Mouse (Mus musculus): ENCODE results near the gene Med13l. TPM values are rescaled to one million over a fixed set of nuclear protein-coding genes. Genes with fewer than 3 reads are reported as not detected.

The Med13l gene
- polyA plus RNA-seq, 1 experiment from 2014 or later, result 11.5 TPM

- no peaks in the 10 kb centered on the region for H3K27me3 ChIP-seq (replicated peaks)
- H3K9me3 ChIP-seq (replicated peaks), result no peaks in the 10 kb centered on the region
- H3K9ac ChIP-seq (replicated peaks), result no peak overlapping the region
- 88% methylated on average over 6 of the region's 6 CpGs for WGBS
- no peaks in the 10 kb centered on the region for H3K36me3 ChIP-seq
- H3K4me3 ChIP-seq (replicated peaks), result no peak overlapping the region
- no peak for ATAC-seq (ENCODE audit: low FRiP score)
- H3K27ac ChIP-seq (replicated peaks), result no peak overlapping the region
- no peaks in the 10 kb centered on the region; the same call in 1 of the 2 replicates for H3K4me1 ChIP-seq
- no peak overlapping the region for H3K4me2 ChIP-seq
Measured at GRCm38 (mm10) chr5:118525634-118526033, 34.8 kb upstream of the Med13l start.

- no peak for ATAC-seq (ENCODE audit: low FRiP score)
- Histone ChIP-seq H3K36me3 (no peaks in the 10 kb centered on the region), H3K4me2 (no peak overlapping the region), H3K4me1 (no peaks in the 10 kb centered on the region; the same call in 1 of the 2 replicates), H3K9me3 (replicated peaks) (no peaks in the 10 kb centered on the region), H3K27me3 (replicated peaks) (no peaks in the 10 kb centered on the region), H3K9ac (replicated peaks) (no peak overlapping the region), H3K4me3 (replicated peaks) (no peak overlapping the region), H3K27ac (replicated peaks) (no peak overlapping the region)
- WGBS, result 85% methylated on average over 13 of the region's 13 CpGs
Measured at GRCm38 (mm10) chr5:118526504-118526903, 34.0 kb upstream of the Med13l start.

GRCm38 (mm10) chr5:118529241-118529640 lies 31.2 kb upstream of the Med13l start:
- 13% methylated on average over 7 of the region's 7 CpGs for WGBS
- Histone ChIP-seq H3K4me3 (replicated peaks) (no peak overlapping the region), H3K9me3 (replicated peaks) (no peaks in the 10 kb centered on the region), H3K4me2 (no peak overlapping the region), H3K9ac (replicated peaks) (no peak overlapping the region), H3K27ac (replicated peaks) (no peak overlapping the region), H3K36me3 (no peaks in the 10 kb centered on the region), H3K4me1 (peaks cover 7% of the 10 kb centered on the region), H3K27me3 (replicated peaks) (no peaks in the 10 kb centered on the region)
- ATAC-seq (ENCODE audit: low FRiP score), result no peak

GRCm38 (mm10) chr5:118532125-118532524 lies 28.4 kb upstream of the Med13l start:
- H3K4me2 ChIP-seq, result peak overlapping the region; percentile 13; the same call in 1 of the 2 replicates
- WGBS, result 4% methylated on average over 13 of the region's 13 CpGs
- no peak overlapping the region for H3K9ac ChIP-seq (replicated peaks)
- no peaks in the 10 kb centered on the region for H3K27me3 ChIP-seq (replicated peaks)
- H3K36me3 ChIP-seq, result no peaks in the 10 kb centered on the region
- no peak overlapping the region for H3K4me3 ChIP-seq (replicated peaks)
- H3K4me1 ChIP-seq, result peaks cover 11% of the 10 kb centered on the region
- no peak for ATAC-seq (ENCODE audit: low FRiP score)
- no peaks in the 10 kb centered on the region for H3K9me3 ChIP-seq (replicated peaks)
- no peak overlapping the region for H3K27ac ChIP-seq (replicated peaks)

GRCm38 (mm10) chr5:118532659-118533058 lies 27.8 kb upstream of the Med13l start:
- Histone ChIP-seq H3K27me3 (replicated peaks) (no peaks in the 10 kb centered on the region), H3K36me3 (no peaks in the 10 kb centered on the region), H3K4me2 (no peak overlapping the region), H3K27ac (replicated peaks) (no peak overlapping the region), H3K4me3 (replicated peaks) (no peak overlapping the region), H3K9ac (replicated peaks) (no peak overlapping the region), H3K4me1 (peaks cover 11% of the 10 kb centered on the region), H3K9me3 (replicated peaks) (no peaks in the 10 kb centered on the region)
- ATAC-seq (ENCODE audit: low FRiP score), result no peak
- 39% methylated on average over 13 of the region's 15 CpGs for WGBS

GRCm38 (mm10) chr5:118534407-118534921 lies 26.0 kb upstream of the Med13l start:
- no peaks in the 10 kb centered on the region for H3K27me3 ChIP-seq (replicated peaks)
- no peak for ATAC-seq (ENCODE audit: low FRiP score)
- no peak overlapping the region for H3K4me2 ChIP-seq
- 77% methylated on average over 9 of the region's 9 CpGs for WGBS
- H3K4me3 ChIP-seq (replicated peaks), result no peak overlapping the region
- no peak overlapping the region for H3K9ac ChIP-seq (replicated peaks)
- peaks cover 11% of the 10 kb centered on the region for H3K4me1 ChIP-seq
- no peak overlapping the region for H3K27ac ChIP-seq (replicated peaks)
- no peaks in the 10 kb centered on the region for H3K9me3 ChIP-seq (replicated peaks)
- H3K36me3 ChIP-seq, result no peaks in the 10 kb centered on the region

GRCm38 (mm10) chr5:118535130-118535529 lies 25.3 kb upstream of the Med13l start:
- 49% methylated on average over 8 of the region's 8 CpGs for WGBS
- ATAC-seq (ENCODE audit: low FRiP score), result no peak

GRCm38 (mm10) chr5:118538487-118538886 lies 22.0 kb upstream of the Med13l start:
- ATAC-seq (ENCODE audit: low FRiP score), result no peak
- H3K4me2 ChIP-seq, result no peak overlapping the region
- no peaks in the 10 kb centered on the region for H3K27me3 ChIP-seq (replicated peaks)
- H3K9ac ChIP-seq (replicated peaks), result no peak overlapping the region
- H3K4me3 ChIP-seq (replicated peaks), result no peak overlapping the region
- no peaks in the 10 kb centered on the region for H3K9me3 ChIP-seq (replicated peaks)
- 0 out of 2 replicates have a peak, but pooled peaks cover 4% of the 10 kb centered on the region for H3K4me1 ChIP-seq
- WGBS, result 39% methylated on average over 5 of the region's 5 CpGs
- H3K27ac ChIP-seq (replicated peaks), result no peak overlapping the region
- H3K36me3 ChIP-seq, result no peaks in the 10 kb centered on the region

More at GRCm38 (mm10) chr5:118535130-118535529, 25.3 kb upstream of the Med13l start:
- no peak overlapping the region for H3K27ac ChIP-seq (replicated peaks)
- no peak overlapping the region for H3K4me3 ChIP-seq (replicated peaks)
- peaks cover 11% of the 10 kb centered on the region for H3K4me1 ChIP-seq
- no peak overlapping the region for H3K9ac ChIP-seq (replicated peaks)
- no peak overlapping the region for H3K4me2 ChIP-seq
- no peaks in the 10 kb centered on the region for H3K27me3 ChIP-seq (replicated peaks)
- H3K36me3 ChIP-seq, result no peaks in the 10 kb centered on the region
- H3K9me3 ChIP-seq (replicated peaks), result no peaks in the 10 kb centered on the region

GRCm38 (mm10) chr5:118543816-118544215 lies 16.7 kb upstream of the Med13l start:
- Histone ChIP-seq H3K27ac (replicated peaks) (no peak overlapping the region), H3K4me3 (replicated peaks) (no peak overlapping the region), H3K9me3 (replicated peaks) (no peaks in the 10 kb centered on the region), H3K9ac (replicated peaks) (no peak overlapping the region), H3K4me2 (no peak overlapping the region), H3K27me3 (replicated peaks) (no peaks in the 10 kb centered on the region), H3K36me3 (no peaks in the 10 kb centered on the region), H3K4me1 (no peaks in the 10 kb centered on the region)
- 94% methylated on average over 2 of the region's 2 CpGs for WGBS
- ATAC-seq (ENCODE audit: low FRiP score), result no peak

- Histone ChIP-seq H3K27me3 (replicated peaks) (no peaks in the 10 kb centered on the region), H3K4me2 (no peak overlapping the region)
- WGBS, result 77% methylated on average over 5 of the region's 5 CpGs
Measured at GRCm38 (mm10) chr5:118550493-118550892, 10.0 kb upstream of the Med13l start.

GRCm38 (mm10) chr5:118553290-118553689 lies 7.2 kb upstream of the Med13l start:
- ATAC-seq (ENCODE audit: low FRiP score), result no peak
- H3K27ac ChIP-seq (replicated peaks), result no peak overlapping the region
- no peaks in the 10 kb centered on the region for H3K4me1 ChIP-seq

More at GRCm38 (mm10) chr5:118550493-118550892, 10.0 kb upstream of the Med13l start:
- no peaks in the 10 kb centered on the region for H3K4me1 ChIP-seq
- no peaks in the 10 kb centered on the region for H3K9me3 ChIP-seq (replicated peaks)
- no peak for ATAC-seq (ENCODE audit: low FRiP score)
- H3K9ac ChIP-seq (replicated peaks), result no peak overlapping the region
- no peaks in the 10 kb centered on the region for H3K36me3 ChIP-seq
- no peak overlapping the region for H3K4me3 ChIP-seq (replicated peaks)
- no peak overlapping the region for H3K27ac ChIP-seq (replicated peaks)

GRCm38 (mm10) chr5:118555305-118555704 lies 5.2 kb upstream of the Med13l start:
- over 99% methylated on average over 4 of the region's 4 CpGs for WGBS
- Histone ChIP-seq H3K36me3 (no peaks in the 10 kb centered on the region), H3K4me2 (no peak overlapping the region), H3K9me3 (replicated peaks) (no peaks in the 10 kb centered on the region), H3K4me1 (peaks cover 7% of the 10 kb centered on the region), H3K27me3 (replicated peaks) (peaks cover 4% of the 10 kb centered on the region; the same call in 1 of the 2 replicates), H3K9ac (replicated peaks) (no peak overlapping the region), H3K27ac (replicated peaks) (no peak overlapping the region), H3K4me3 (replicated peaks) (no peak overlapping the region)
- no peak for ATAC-seq (ENCODE audit: low FRiP score)

More at GRCm38 (mm10) chr5:118553290-118553689, 7.2 kb upstream of the Med13l start:
- Histone ChIP-seq H3K9me3 (replicated peaks) (no peaks in the 10 kb centered on the region), H3K27me3 (replicated peaks) (peaks cover 4% of the 10 kb centered on the region; the same call in 1 of the 2 replicates), H3K4me2 (no peak overlapping the region), H3K9ac (replicated peaks) (no peak overlapping the region), H3K36me3 (no peaks in the 10 kb centered on the region), H3K4me3 (replicated peaks) (no peak overlapping the region)

All from neural tube, embryonic 15.5 days (tissue).